Mouse (Mus musculus): ENCODE results near the gene Clta. TPM values are rescaled to one million over a fixed set of nuclear protein-coding genes. Genes with fewer than 3 reads are reported as not detected.
"Not testable (repeated sequence)": the region's sequence is repeated elsewhere in the genome, so short reads cannot be mapped to it uniquely, and the experiment has no call there.

Gene Clta
- polyA plus RNA-seq, 1 experiment, result 440 TPM

GRCm38 (mm10) chr4:44022323-44022722, 18.1 kb downstream of the Clta start:
- no peak for DNase-seq (ENCODE audit: extremely low spot score in 1 of 2, low spot score in 1 of 2)

DNA sequence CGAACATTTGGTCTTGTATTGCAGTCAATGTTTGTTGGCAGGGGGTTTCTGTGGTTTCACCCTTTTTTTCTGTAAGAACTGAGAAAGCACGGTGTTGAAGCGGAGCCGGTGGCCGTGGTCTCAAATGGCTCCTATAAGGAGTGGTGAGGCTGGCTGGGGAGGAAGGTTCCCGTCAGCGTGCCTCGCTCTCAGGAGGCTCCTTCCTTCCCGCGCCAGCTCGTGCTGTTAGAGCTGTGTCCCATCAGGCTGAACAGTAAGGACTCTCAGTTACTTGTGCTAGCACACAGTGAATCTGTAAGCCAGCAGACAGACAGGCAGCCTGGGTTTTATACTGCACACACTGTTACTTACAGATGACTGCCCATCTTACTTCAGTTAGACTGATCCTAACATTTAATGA, 18.5 kb downstream of the Clta start:
- DNase-seq (ENCODE audit: extremely low spot score in 1 of 2, low spot score in 1 of 2), result no peak

DNA sequence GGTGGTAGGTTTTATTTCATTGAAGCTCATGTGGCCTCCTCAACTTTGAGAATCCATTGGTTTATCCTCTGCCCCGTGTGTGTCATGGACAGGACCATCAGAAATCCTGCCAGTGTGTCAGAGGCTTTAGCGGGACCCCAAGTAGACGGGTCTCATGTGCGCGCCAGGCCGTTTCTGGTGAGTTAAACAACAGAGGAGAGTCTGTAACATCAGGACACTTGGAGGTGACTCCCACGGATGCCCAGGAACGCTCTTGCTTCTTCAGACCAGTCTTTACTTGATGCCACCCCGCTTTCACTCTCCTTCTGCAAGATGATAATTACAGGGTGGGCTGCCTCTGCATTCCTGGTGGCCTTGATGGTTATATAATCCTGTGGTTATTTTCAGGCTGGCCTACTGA, 19.4 kb downstream of the Clta start:
- no peak for DNase-seq (ENCODE audit: extremely low spot score in 1 of 2, low spot score in 1 of 2)

- no peak for DNase-seq (ENCODE audit: extremely low spot score in 1 of 2, low spot score in 1 of 2)
Observed at GRCm38 (mm10) chr4:44024241-44024640, 20.0 kb downstream of the Clta start.

GRCm38 (mm10) chr4:44025570-44025969, 21.3 kb downstream of the Clta start:
- DNase-seq (ENCODE audit: extremely low spot score in 1 of 2, low spot score in 1 of 2), result no peak

GRCm38 (mm10) chr4:44028303-44029135, 24.3 kb downstream of the Clta start:
- peak; percentile 42 to 78 for DNase-seq (ENCODE audit: extremely low spot score in 1 of 2, low spot score in 1 of 2)

GRCm38 (mm10) chr4:44029661-44030066, 25.4 kb downstream of the Clta start:
- DNase-seq (ENCODE audit: extremely low spot score in 1 of 2, low spot score in 1 of 2), result no peak

DNA sequence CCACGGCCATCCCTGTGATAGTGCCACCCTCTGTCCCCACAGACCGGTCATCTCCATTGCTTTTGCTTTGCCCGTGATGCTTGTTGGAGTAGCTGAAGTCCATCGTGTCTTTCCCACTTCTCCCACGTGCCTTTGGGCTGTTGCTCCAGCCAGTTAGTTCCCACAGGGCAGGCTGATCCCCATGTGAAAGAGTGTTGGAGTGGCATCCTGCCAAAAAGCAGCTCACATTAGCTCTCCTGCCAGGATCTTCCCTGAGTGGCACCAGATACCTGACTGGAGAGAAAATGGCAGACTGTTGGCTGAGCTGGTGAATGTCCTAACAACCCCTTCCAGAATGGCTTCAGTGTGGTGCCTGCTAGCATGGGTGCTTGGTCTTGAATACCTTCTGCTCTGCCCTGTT, 27.3 kb downstream of the Clta start:
- DNase-seq (ENCODE audit: extremely low spot score in 1 of 2, low spot score in 1 of 2), result no peak

- no peak for DNase-seq (ENCODE audit: extremely low spot score in 1 of 2, low spot score in 1 of 2)
Observed at GRCm38 (mm10) chr4:44036455-44036854, 32.2 kb downstream of the Clta start.

DNA sequence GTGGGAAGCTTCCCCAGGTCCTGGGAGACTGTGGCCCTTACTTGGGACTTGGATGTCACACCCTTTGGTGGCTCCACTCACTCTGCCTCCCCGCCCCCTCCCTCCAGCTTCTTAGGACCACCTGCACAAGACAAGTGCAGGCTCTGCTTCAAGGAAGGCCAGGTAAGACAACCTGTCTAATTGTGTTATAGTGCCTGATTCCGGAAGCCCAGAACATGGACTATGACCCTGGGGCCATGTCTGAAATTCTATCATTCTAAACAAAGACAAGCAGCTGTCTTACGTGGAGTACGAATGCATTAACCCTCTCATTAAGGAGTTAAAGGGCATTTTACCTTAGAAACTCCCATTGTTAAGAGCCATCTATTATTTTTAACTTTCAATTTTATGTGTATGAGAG, 36.5 kb downstream of the Clta start:
- no peak for DNase-seq (ENCODE audit: extremely low spot score in 1 of 2, low spot score in 1 of 2)

- no peak for DNase-seq (ENCODE audit: extremely low spot score in 1 of 2, low spot score in 1 of 2)
Observed at GRCm38 (mm10) chr4:44042429-44042828, 38.2 kb downstream of the Clta start.

- not testable (repeated sequence) for DNase-seq (ENCODE audit: extremely low spot score in 1 of 2, low spot score in 1 of 2)
Observed at GRCm38 (mm10) chr4:44043182-44043581, 38.9 kb downstream of the Clta start.

- DNase-seq (ENCODE audit: extremely low spot score in 1 of 2, low spot score in 1 of 2), result no peak
Observed at GRCm38 (mm10) chr4:44044685-44045356, 40.6 kb downstream of the Clta start.

- no peak for DNase-seq (ENCODE audit: extremely low spot score in 1 of 2, low spot score in 1 of 2)
Observed at GRCm38 (mm10) chr4:44046066-44046465, 41.8 kb downstream of the Clta start.

- DNase-seq (ENCODE audit: extremely low spot score in 1 of 2, low spot score in 1 of 2), result no peak
Observed at GRCm38 (mm10) chr4:44049812-44050211, 45.6 kb downstream of the Clta start.

DNA sequence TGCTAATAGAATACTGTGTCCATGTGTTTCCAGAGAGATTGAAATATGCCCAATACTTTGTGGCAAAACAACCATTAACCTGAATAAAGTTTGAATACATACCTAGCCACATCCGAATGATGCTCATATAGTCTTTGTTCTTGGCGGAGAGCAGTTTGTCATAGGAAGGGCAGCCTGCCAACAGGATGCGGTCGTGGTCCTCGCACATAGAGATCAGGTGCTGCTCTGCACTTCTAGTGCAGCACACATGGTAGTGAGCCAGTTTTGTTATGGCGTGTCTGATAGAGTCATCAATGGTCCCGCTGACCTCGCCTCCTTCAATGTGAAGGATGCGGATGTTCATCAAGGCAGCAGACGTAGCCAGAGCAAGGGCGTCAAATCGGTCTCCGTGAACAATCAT, 55.4 kb downstream of the Clta start:
- no peak for DNase-seq (ENCODE audit: extremely low spot score in 1 of 2, low spot score in 1 of 2)

DNA sequence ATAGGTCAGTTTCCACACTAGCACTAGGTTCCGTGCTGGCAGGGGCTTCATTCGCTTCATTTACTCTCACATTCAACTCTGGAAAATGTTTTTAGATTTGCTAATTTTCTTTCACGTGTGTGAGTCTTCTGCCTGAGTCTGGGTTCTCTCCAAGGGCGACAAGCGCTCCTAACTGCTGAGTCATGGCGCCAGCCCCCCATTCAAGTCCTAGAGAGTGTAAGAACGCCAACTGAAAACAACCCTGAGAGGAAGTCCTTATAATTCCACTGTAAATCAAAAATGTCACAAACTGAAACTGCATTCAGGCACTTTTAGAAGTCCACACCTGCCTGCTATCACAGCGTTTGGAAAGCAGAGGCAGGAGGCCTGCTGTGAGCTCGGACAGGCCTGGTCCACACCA, 57.8 kb downstream of the Clta start:
- peak in 1 of 2 experiments; percentile 52 for DNase-seq (ENCODE audit: extremely low spot score in 1 of 2, low spot score in 1 of 2)

DNA sequence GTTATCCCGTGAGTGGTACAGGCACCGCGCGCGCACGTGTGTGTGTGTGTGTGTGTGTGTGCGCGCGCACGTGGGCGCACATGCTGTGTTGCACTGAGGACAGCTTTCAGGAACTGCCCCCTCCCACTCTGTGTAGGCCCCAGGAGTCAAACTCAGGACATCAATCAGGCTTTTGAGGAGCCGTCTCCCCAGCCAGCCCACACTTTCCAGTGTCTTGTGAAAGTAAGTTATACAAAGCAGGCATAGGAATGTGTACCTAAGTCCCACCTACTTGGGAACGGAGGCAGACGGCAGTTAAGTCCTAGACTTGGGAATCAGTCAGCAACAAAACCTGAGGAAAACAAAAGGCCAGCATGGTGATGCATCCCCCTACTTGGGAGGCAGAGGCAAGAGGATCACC, 58.6 kb downstream of the Clta start:
- DNase-seq (ENCODE audit: extremely low spot score in 1 of 2, low spot score in 1 of 2), result no peak

DNA sequence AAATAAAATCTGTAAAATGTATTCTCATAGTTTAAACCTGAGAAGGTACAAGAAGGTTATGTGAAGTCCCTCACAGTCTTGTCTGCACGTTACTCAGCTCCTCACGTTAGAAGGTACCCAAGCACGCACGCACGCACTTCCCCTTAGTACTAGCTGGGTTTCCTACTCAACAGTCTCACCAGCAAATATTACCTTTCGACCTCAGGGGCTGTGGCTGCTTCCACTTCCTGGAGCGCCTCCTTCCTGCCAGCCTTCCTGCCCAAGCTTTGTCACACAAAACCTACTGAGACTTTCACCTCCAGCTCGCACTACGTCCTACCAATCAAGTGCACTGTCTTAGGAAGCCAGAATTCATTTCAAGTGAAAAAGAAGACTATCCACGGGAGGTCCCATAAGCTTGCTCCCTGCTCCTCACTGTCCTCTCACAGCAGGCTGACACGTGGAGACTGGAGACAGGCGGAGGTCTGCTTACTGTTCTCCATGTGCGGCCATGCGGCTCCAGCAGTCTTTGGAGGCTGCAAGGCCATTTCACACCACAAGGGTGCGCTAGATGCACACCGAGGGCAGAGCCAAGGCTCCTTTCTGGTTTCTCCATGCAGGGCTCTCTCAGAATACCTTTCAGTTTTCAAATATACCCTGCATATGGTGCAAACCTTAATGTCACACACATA, 61.2 kb downstream of the Clta start:
- peak; percentile 69 to 98 for DNase-seq (ENCODE audit: extremely low spot score in 1 of 2, low spot score in 1 of 2)

GRCm38 (mm10) chr4:44066891-44067290, 62.6 kb downstream of the Clta start:
- DNase-seq (ENCODE audit: extremely low spot score in 1 of 2, low spot score in 1 of 2), result no peak

DNA sequence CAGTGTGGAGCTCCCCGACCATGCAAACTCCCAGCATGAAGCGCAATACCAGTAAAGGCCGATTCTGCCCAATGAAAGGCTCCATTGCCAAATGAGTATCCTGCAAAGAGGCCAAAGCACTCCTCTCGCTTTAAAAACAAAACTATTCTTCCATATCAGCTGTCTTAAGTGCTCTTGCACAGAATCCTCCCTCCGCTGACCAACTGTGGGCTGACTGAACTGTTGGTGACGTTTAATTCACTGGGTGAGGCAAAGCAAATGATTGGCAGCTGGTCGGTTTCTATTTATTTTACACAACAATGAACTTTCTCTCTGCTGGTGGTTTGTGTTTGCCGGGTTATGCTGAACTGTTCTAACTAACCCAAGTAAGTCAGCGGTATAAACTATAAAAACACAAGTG, 64.5 kb downstream of the Clta start:
- DNase-seq (ENCODE audit: extremely low spot score in 1 of 2, low spot score in 1 of 2), result no peak

- DNase-seq (ENCODE audit: extremely low spot score in 1 of 2, low spot score in 1 of 2), result no peak
Observed at GRCm38 (mm10) chr4:44069411-44069810, 65.2 kb downstream of the Clta start.

All from frontal cortex, adult 2 months (tissue).